Mouse (Mus musculus) heart, embryonic 12.5 days (tissue): Measurements from ENCODE around the gene Rapgef3. TPM values are rescaled to one million over a fixed set of nuclear protein-coding genes. Genes with fewer than 3 reads are reported as not detected.

Source experiments
- ATAC-seq: fragments of 200-750 bp; cut with Nextera tagmentation; 2 replicates; pipeline ENCODE4 v1.8.0; 2017; ENCODE audit warnings: moderate TSS enrichment, moderate library complexity; ENCODE audit not compliant: insufficient number of reproducible peaks, low FRiP score
- H3K27ac ChIP-seq: fragments of 300-500 bp; sonication (generic); 2 replicates; pipeline ENCODE4 v1.5.1; 2016; ENCODE audit warnings: mild to moderate bottlenecking, moderate library complexity; ENCODE audit not compliant: poor library complexity, severe bottlenecking
- H3K27me3 ChIP-seq: fragments of 300-500 bp; sonication (generic); replicated peaks from 2 replicates; pipeline ENCODE4 v1.6.1; 2016; ENCODE audit warnings: mild to moderate bottlenecking, moderate library complexity
- H3K36me3 ChIP-seq: fragments of 300-500 bp; sonication (generic); 2 replicates; pipeline ENCODE4 v1.6.1; 2016; ENCODE audit warnings: mild to moderate bottlenecking, moderate library complexity
- H3K4me1 ChIP-seq: fragments of 300-500 bp; sonication (generic); replicated peaks from 2 replicates; pipeline ENCODE4 v1.6.1; 2016; ENCODE audit warnings: mild to moderate bottlenecking
- H3K4me2 ChIP-seq: fragments of 300-500 bp; sonication (generic); 2 replicates; pipeline ENCODE4 v1.6.1; 2016; ENCODE audit warnings: mild to moderate bottlenecking, moderate library complexity
- H3K4me3 ChIP-seq: fragments of 300-500 bp; sonication (generic); 2 replicates; pipeline ENCODE4 v1.5.1; 2016; ENCODE audit warnings: mild to moderate bottlenecking
- H3K9ac ChIP-seq: fragments of 300-500 bp; sonication (generic); 2 replicates; pipeline ENCODE4 v1.6.1; 2016; ENCODE audit warnings: mild to moderate bottlenecking, moderate library complexity
- H3K9me3 ChIP-seq: fragments of 300-500 bp; sonication (generic); replicated peaks from 2 replicates; pipeline ENCODE4 v1.6.1; 2016; ENCODE audit warnings: mild to moderate bottlenecking, moderate library complexity
- WGBS: fragments of 180-500 bp; shearing (Covaris S2); methylation state at CpG from one replicate; pipeline ENCODE4 v1.1.7; 2016; 5-methylcytosine and 5-hydroxymethylcytosine counted together
- polyA plus RNA-seq: library from polyadenylated mRNA; unstranded; fragments of >200 nt; fragmentation: Nextera tagmentation; extraction: Ambion mirVana; gene quantifications from 2 replicates; pipeline ENCODE4 v1.2.1, GENCODE M21; 2016

Rapgef3 gene
- polyA plus RNA-seq: 22.0 and 22.9 TPM in 2 replicates

- Histone ChIP-seq H3K4me1 (peaks cover 64% of the 10 kb centered on the region), H3K4me3 (peak within 1 kb of the TSS; percentile 51), H3K27me3 (peaks cover 18% of the 10 kb centered on the region), H3K9ac (peak within 1 kb of the TSS; percentile 72), H3K4me2 (peak within 1 kb of the TSS; percentile 88), H3K9me3 (no peaks in the 10 kb centered on the region), H3K36me3 (no peaks in the 10 kb centered on the region), H3K27ac (peak within 1 kb of the TSS; percentile 82)
- ATAC-seq: peak; percentile 86
- under 1% methylated on average over 43 of the region's 44 CpGs for WGBS
Observed at GRCm38 (mm10) chr15:97767280-97768186, at the start of gene Rapgef3. TSS of gene Rapgef3 (minus strand) at chr15:97767972.

GRCm38 (mm10) chr15:97816199-97816994, 48.6 kb upstream of the Rapgef3 start:
- no peaks in the 10 kb centered on the region for H3K27me3 ChIP-seq
- no peak overlapping the region for H3K4me2 ChIP-seq
- WGBS: 84% methylated on average over 17 of the region's 17 CpGs
- H3K9me3 ChIP-seq: no peaks in the 10 kb centered on the region; the same call in 1 of the 2 replicates
- ATAC-seq: no peak
- H3K27ac ChIP-seq: no peak overlapping the region
- H3K4me3 ChIP-seq: no peak overlapping the region
- H3K4me1 ChIP-seq: peaks cover 57% of the 10 kb centered on the region
- peaks cover 13% of the 10 kb centered on the region for H3K36me3 ChIP-seq
- H3K9ac ChIP-seq: no peak overlapping the region

- 80% methylated on average over 4 of the region's 4 CpGs for WGBS
- H3K4me2 ChIP-seq: no peak overlapping the region
- no peak overlapping the region for H3K4me3 ChIP-seq
- H3K9me3 ChIP-seq: no peaks in the 10 kb centered on the region; the same call in 1 of the 2 replicates
- ATAC-seq: no peak
- no peaks in the 10 kb centered on the region for H3K27me3 ChIP-seq
- H3K36me3 ChIP-seq: peaks cover 22% of the 10 kb centered on the region
- H3K9ac ChIP-seq: peak overlapping the region; percentile 15; the same call in 1 of the 2 replicates
- peaks cover 45% of the 10 kb centered on the region for H3K4me1 ChIP-seq
- no peak overlapping the region for H3K27ac ChIP-seq
Observed at GRCm38 (mm10) chr15:97815254-97815653, 47.5 kb upstream of the Rapgef3 start.

DNA sequence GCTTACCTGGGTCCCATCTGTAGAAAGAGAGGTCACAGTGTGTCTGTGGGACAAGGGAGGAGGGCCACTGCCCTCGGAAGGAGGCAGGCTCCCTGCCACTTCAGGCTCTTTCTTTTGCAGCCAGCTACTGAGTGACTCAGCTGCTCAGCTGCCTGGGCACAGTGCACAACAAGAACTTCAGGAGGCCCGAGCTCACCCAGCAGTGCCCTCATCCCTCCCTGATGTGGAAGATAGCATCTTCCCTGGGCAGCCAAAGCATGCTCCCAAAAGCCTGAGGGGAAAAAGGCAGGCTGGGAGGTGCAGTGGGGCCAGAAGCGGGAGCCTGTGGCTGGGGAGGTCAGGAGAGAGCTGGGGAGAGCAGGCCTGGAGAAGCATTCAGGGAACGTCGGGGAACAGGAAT, 46.9 kb upstream of the Rapgef3 start:
- peaks cover 24% of the 10 kb centered on the region for H3K36me3 ChIP-seq
- H3K4me1 ChIP-seq: peaks cover 40% of the 10 kb centered on the region
- no peak overlapping the region for H3K4me2 ChIP-seq
- H3K9me3 ChIP-seq: no peaks in the 10 kb centered on the region; the same call in 1 of the 2 replicates
- WGBS: 45% methylated on average over 5 of the region's 5 CpGs
- no peaks in the 10 kb centered on the region for H3K27me3 ChIP-seq
- H3K4me3 ChIP-seq: no peak overlapping the region
- H3K9ac ChIP-seq: peak overlapping the region; percentile 15; the same call in 1 of the 2 replicates
- no peak for ATAC-seq
- H3K27ac ChIP-seq: 0 out of 2 replicates have a peak overlapping the region, but pooled peaks have one; percentile 18

DNA sequence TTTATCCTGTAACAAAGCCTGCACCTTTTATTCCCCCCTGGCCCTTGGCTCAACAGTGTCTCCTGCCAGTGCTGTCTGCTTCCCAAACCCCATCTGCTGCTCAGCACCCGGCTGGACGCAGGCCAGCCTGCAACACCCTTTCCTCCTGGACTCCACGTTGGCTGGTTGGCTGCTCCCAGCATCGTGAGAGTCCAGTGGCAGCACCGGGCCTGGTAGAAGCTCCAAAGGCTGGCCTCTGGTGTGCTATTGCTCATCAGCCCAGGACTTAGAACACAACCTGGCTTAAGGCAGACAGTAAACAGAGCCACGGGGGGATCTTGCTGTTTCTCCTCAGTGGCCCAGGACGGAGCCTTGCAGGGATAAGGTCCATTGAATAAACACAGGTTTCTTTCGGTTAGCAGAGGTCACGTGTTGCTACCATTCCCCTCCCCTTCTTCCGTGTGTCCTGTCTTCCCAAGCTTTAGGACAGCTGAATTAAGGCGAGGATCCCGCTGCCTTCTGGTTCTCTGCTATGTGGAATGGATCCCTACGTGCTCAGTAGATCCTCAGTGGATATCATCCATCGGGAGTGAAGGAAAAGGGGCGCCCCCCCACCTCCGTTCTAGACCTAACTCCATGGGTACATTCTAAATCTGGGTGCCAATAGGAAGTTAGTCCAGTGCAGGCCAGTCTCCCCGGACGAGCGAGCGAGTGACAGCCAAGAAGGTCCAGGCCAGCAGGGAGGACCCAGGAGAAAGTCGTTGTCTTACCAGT, 45.9 kb upstream of the Rapgef3 start:
- no peaks in the 10 kb centered on the region for H3K27me3 ChIP-seq
- H3K27ac ChIP-seq: no peak overlapping the region
- ATAC-seq: 0 out of 2 replicates have a peak, but pooled peaks have one; percentile 16
- 52% methylated on average over 21 of the region's 21 CpGs for WGBS
- no peaks in the 10 kb centered on the region; the same call in 1 of the 2 replicates for H3K9me3 ChIP-seq
- no peak overlapping the region for H3K4me3 ChIP-seq
- peaks cover 35% of the 10 kb centered on the region for H3K36me3 ChIP-seq
- H3K9ac ChIP-seq: no peak overlapping the region
- no peak overlapping the region for H3K4me2 ChIP-seq
- peaks cover 40% of the 10 kb centered on the region for H3K4me1 ChIP-seq

DNA sequence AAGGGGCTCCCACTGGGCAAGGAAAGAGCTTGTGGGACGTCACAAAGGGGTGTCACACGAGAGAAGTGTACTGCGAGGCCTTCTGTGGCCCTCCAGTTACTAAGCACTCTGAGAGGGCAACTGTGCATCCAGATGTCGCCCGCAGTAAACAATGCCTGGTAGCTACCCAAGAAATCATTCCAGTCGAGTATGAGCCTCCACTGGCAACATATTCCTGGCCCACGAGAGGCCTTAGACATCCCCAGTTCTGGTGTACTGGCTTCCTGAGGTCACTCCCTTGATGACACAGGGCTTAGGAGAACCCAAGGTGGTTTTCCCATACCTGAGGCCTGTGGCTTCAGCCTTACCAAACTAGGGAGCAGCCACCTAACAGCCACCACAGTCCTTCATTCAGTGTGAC, 45.1 kb upstream of the Rapgef3 start:
- Histone ChIP-seq H3K4me1 (peaks cover 40% of the 10 kb centered on the region), H3K9ac (0 out of 2 replicates have a peak overlapping the region, but pooled peaks have one; percentile 33), H3K36me3 (peaks cover 42% of the 10 kb centered on the region), H3K27me3 (no peaks in the 10 kb centered on the region), H3K4me2 (no peak overlapping the region), H3K4me3 (no peak overlapping the region), H3K9me3 (no peaks in the 10 kb centered on the region; the same call in 1 of the 2 replicates), H3K27ac (no peak overlapping the region)
- ATAC-seq: no peak
- 73% methylated on average over 7 of the region's 7 CpGs for WGBS

- Histone ChIP-seq H3K4me3 (no peak overlapping the region), H3K4me2 (no peak overlapping the region), H3K36me3 (peaks cover 50% of the 10 kb centered on the region), H3K4me1 (peaks cover 40% of the 10 kb centered on the region), H3K9ac (peak overlapping the region; percentile 33; the same call in 1 of the 2 replicates), H3K9me3 (no peaks in the 10 kb centered on the region; the same call in 1 of the 2 replicates), H3K27ac (no peak overlapping the region), H3K27me3 (no peaks in the 10 kb centered on the region)
- WGBS: 73% methylated on average over 6 of the region's 6 CpGs
- no peak for ATAC-seq
Observed at GRCm38 (mm10) chr15:97812126-97812525, 44.4 kb upstream of the Rapgef3 start.

- no peak overlapping the region for H3K4me3 ChIP-seq
- peaks cover 54% of the 10 kb centered on the region for H3K36me3 ChIP-seq
- no peak overlapping the region for H3K9ac ChIP-seq
- 87% methylated on average over 9 of the region's 9 CpGs for WGBS
- ATAC-seq: no peak
- H3K4me2 ChIP-seq: no peak overlapping the region
- H3K4me1 ChIP-seq: peaks cover 40% of the 10 kb centered on the region
- H3K27ac ChIP-seq: no peak overlapping the region
- H3K9me3 ChIP-seq: no peaks in the 10 kb centered on the region; the same call in 1 of the 2 replicates
- H3K27me3 ChIP-seq: no peaks in the 10 kb centered on the region
Observed at GRCm38 (mm10) chr15:97811307-97811706, 43.5 kb upstream of the Rapgef3 start.

DNA sequence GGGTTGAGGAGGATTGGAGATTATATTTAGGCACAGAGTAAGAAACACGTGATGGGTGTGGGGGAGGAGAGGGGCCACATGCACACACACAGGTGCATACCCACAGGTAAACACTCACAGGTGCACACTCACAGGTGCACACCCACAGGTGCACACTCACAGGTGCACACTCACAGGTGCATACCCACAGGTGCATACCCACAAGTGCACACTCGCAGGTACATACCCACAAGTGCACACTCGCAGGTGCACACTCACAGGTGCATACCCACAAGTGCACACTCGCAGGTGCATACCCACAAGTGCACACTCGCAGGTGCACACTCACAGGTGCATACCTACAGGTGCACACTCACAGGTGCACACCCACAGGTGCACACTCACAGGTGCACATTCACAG, 42.6 kb upstream of the Rapgef3 start:
- 82% methylated on average over 5 of the region's 5 CpGs for WGBS
- Histone ChIP-seq H3K9ac (no peak overlapping the region), H3K9me3 (no peaks in the 10 kb centered on the region), H3K4me2 (no peak overlapping the region), H3K36me3 (peaks cover 55% of the 10 kb centered on the region), H3K27ac (no peak overlapping the region), H3K4me3 (no peak overlapping the region), H3K27me3 (no peaks in the 10 kb centered on the region), H3K4me1 (peaks cover 36% of the 10 kb centered on the region)
- ATAC-seq: no peak

DNA sequence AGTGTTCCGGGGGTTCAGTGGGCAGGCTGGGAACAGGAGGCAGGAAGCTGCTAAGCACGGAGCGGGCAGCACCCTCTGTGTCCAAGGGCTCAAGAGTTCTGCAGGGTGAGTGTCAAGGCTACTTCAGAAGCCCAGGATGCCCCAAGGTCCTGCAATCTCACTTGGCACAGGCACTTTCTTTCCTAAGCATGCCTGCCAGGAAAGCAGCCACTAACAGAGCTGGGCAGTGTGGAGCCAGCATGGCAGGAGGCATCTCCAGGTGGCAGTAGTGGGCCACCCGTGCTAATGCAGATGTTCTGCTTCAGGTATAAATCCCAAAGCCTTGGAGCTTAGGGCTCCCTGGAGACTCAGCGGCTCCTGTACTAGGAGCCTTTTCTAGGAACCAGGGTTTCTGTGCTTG, 42.2 kb upstream of the Rapgef3 start:
- Histone ChIP-seq H3K4me3 (no peak overlapping the region), H3K4me1 (peaks cover 31% of the 10 kb centered on the region), H3K9me3 (no peaks in the 10 kb centered on the region), H3K27me3 (no peaks in the 10 kb centered on the region), H3K9ac (no peak overlapping the region), H3K36me3 (peaks cover 58% of the 10 kb centered on the region), H3K4me2 (no peak overlapping the region), H3K27ac (no peak overlapping the region)
- 86% methylated on average over 5 of the region's 5 CpGs for WGBS
- ATAC-seq: no peak
